Mouse (Mus musculus) cerebellum, adult 8-10 months (tissue): Measurements from ENCODE around the gene Siah2.

Experiments
- DNase-seq: peaks from one replicate; pipeline ENCODE4 v3.0.0; 2022

Gene Siah2

GRCm38 (mm10) chr3:58655362-58656130 is 36.7 kb downstream of the Siah2 start:
- DNase-seq, result peak; percentile 73

- DNase-seq, result no peak
Observed at GRCm38 (mm10) chr3:58653907-58654306, 38.3 kb downstream of the Siah2 start.

GRCm38 (mm10) chr3:58650328-58650727 is 41.9 kb downstream of the Siah2 start:
- DNase-seq, result no peak

GRCm38 (mm10) chr3:58647179-58647578 is 45.0 kb downstream of the Siah2 start:
- DNase-seq, result no peak

GRCm38 (mm10) chr3:58646180-58646579 is 46.0 kb downstream of the Siah2 start:
- DNase-seq, result no peak

- peak; percentile 22 for DNase-seq
Observed at GRCm38 (mm10) chr3:58636406-58637295, 55.5 kb downstream of the Siah2 start, which contains the start of gene Erich6. Erich6 (minus strand) TSS chr3:58637207.

- no peak for DNase-seq
Observed at GRCm38 (mm10) chr3:58631693-58632092, 60.5 kb downstream of the Siah2 start.

GRCm38 (mm10) chr3:58624981-58625380 is 67.2 kb downstream of the Siah2 start:
- no peak for DNase-seq
